Mouse (Mus musculus) CH12.LX (cell line): Measurements from ENCODE around the gene Magea1. TPM values are rescaled to one million over a fixed set of nuclear protein-coding genes. Genes with fewer than 3 reads are reported as not detected.

ENCODE experiments used
- polyA plus RNA-seq: library from polyadenylated mRNA; unstranded; fragments of >175 nt; gene quantifications from 2 replicates; pipeline ENCODE4 v1.2.1, GENCODE M21; 2012; ENCODE audit warnings: low read depth; ENCODE audit not compliant: insufficient read length
- total RNA-seq, 2 experiments: library from RNA; depleted of rRNA; stranded (reverse); fragments of 300-350 nt in 1 of 2; fragments of >200 nt in 1 of 2; gene quantifications; 2 replicates each; pipeline ENCODE4 v1.2.3; 2012 to 2014

Gene Magea1
- total and polyA plus RNA-seq, 3 experiments = not detected

Other genes with a start within 250 kb of the Magea1 start
- gene Cldn34b1, start 199.5 kb downstream of the Magea1 start, total RNA-seq (2012; rRNA removed) = not detected in 2 replicates
- not detected in 2 replicates for gene Cldn34b1, start 199.5 kb downstream of the Magea1 start, total RNA-seq (2014; rRNA removed)
- not detected in 2 replicates for gene Cldn34b1, start 199.5 kb downstream of the Magea1 start, polyA plus RNA-seq
- gene Magea6, start 153.8 kb downstream of the Magea1 start, total RNA-seq (2012; rRNA removed) = not detected in 2 replicates
- not detected in 2 replicates for gene Magea6, start 153.8 kb downstream of the Magea1 start, total RNA-seq (2014; rRNA removed)
- not detected in 2 replicates for gene Magea6, start 153.8 kb downstream of the Magea1 start, polyA plus RNA-seq
- gene Magea3, start 140.3 kb downstream of the Magea1 start, total RNA-seq (2012; rRNA removed) = not detected in 2 replicates
- not detected in 2 replicates for gene Magea3, start 140.3 kb downstream of the Magea1 start, total RNA-seq (2014; rRNA removed)
- not detected in 2 replicates for gene Magea3, start 140.3 kb downstream of the Magea1 start, polyA plus RNA-seq
- gene Magea8, start 93.9 kb downstream of the Magea1 start, total RNA-seq (2012; rRNA removed) = not detected in 2 replicates
- not detected in 2 replicates for gene Magea8, start 93.9 kb downstream of the Magea1 start, total RNA-seq (2014; rRNA removed)
- not detected in 2 replicates for gene Magea8, start 93.9 kb downstream of the Magea1 start, polyA plus RNA-seq
- gene Magea5, start 26.6 kb downstream of the Magea1 start, total RNA-seq (2012; rRNA removed) = not detected in 2 replicates
- not detected in 2 replicates for gene Magea5, start 26.6 kb downstream of the Magea1 start, total RNA-seq (2014; rRNA removed)
- not detected in 2 replicates for gene Magea5, start 26.6 kb downstream of the Magea1 start, polyA plus RNA-seq
- gene Magea2, start 3.9 kb upstream of the Magea1 start, total RNA-seq (2012; rRNA removed) = not detected in 2 replicates
- gene Magea2, start 3.9 kb upstream of the Magea1 start, total RNA-seq (2014; rRNA removed) = not detected in 2 replicates
- gene Magea2, start 3.9 kb upstream of the Magea1 start, polyA plus RNA-seq = not detected in 2 replicates
- not detected in 2 replicates for gene Cldn34b2, start 38.6 kb upstream of the Magea1 start, total RNA-seq (2012; rRNA removed)
- not detected in 2 replicates for gene Cldn34b2, start 38.6 kb upstream of the Magea1 start, total RNA-seq (2014; rRNA removed)
- gene Cldn34b2, start 38.6 kb upstream of the Magea1 start, polyA plus RNA-seq = not detected in 2 replicates
- 68.8 and 92.6 TPM in 2 replicates for gene Sat1, start 126.7 kb upstream of the Magea1 start, total RNA-seq (2012; rRNA removed)
- gene Sat1, start 126.7 kb upstream of the Magea1 start, total RNA-seq (2014; rRNA removed) = 112 and 114 TPM in 2 replicates
- gene Sat1, start 126.7 kb upstream of the Magea1 start, polyA plus RNA-seq = 56.7 and 58.3 TPM in 2 replicates
- 39.1 and 44.7 TPM in 2 replicates for gene Acot9, start 172.7 kb upstream of the Magea1 start, total RNA-seq (2012; rRNA removed)
- gene Acot9, start 172.7 kb upstream of the Magea1 start, total RNA-seq (2014; rRNA removed) = 70.6 and 89.5 TPM in 2 replicates
- 45.4 and 46.2 TPM in 2 replicates for gene Acot9, start 172.7 kb upstream of the Magea1 start, polyA plus RNA-seq